Mouse (Mus musculus) CH12.LX (cell line): ENCODE measurements around the gene Spats2.

Experiments used
- CTCF ChIP-seq, 2 experiments: IDR thresholded peaks in 1 of 2; conservative IDR thresholded peaks in 1 of 2; 2 replicates each; pipeline ENCODE4 v1.5.1; 2011 to 2012; ENCODE audit warnings: low read depth in 2 of 2, low read length in 2 of 2, improper control_type of control experiment in 1 of 2, inconsistent platforms in 1 of 2, mild to moderate bottlenecking in 1 of 2, moderate library complexity in 1 of 2
- ETS1 ChIP-seq: conservative IDR thresholded peaks from 2 replicates; pipeline ENCODE4 v1.6.1; 2012; ENCODE audit warnings: low read depth, mild to moderate bottlenecking, inconsistent platforms, low read length, improper control_type of control experiment, moderate library complexity

- TF ChIP-seq CTCF (conservative IDR thresholded peaks at IDR 0.05 in 1 of 2, IDR thresholded peaks at IDR 0.05 in 1 of 2; ENCODE audit: low read depth in 2 of 2, low read length in 2 of 2), result no peak
- TF ChIP-seq ETS1, result no peak
Measured at GRCm38 (mm10) chr15:99153466-99153865, 27.8 kb downstream of the Spats2 start.
